Mouse (Mus musculus) spleen, adult 2 months (tissue): ENCODE results near the gene Tmcc1.

Experiments used
- CTCF ChIP-seq: fragments of 200-500 bp; IDR thresholded peaks from 2 replicates; pipeline ENCODE4 v1.5.1; 2011; ENCODE audit warnings: mild to moderate bottlenecking, inconsistent platforms; ENCODE audit not compliant: insufficient read depth, insufficient read length, insufficient replicate concordance; ENCODE audit errors: extremely low read depth
- POLR2A ChIP-seq: fragments of 200-500 bp; IDR thresholded peaks from 2 replicates; pipeline ENCODE4 v1.6.1; 2011; ENCODE audit warnings: low read depth, low read length, inconsistent platforms

GRCm38 (mm10) chr6:116178376-116178775 is 14.9 kb downstream of the Tmcc1 start:
- TF ChIP-seq CTCF (no peak), POLR2A (no peak)
